Mouse (Mus musculus) naive thymus-derived CD4-positive, alpha-beta T cell, adult 2 months (primary cell): ENCODE results near the gene Cdh13.
"Not testable (repeated sequence)": the region's sequence is repeated elsewhere in the genome, so short reads cannot be mapped to it uniquely, and the experiment has no call there.

ENCODE experiments used
- DNase-seq: peaks from one replicate; pipeline ENCODE4 v3.0.0-alpha.2; 2011; ENCODE audit warnings: low read depth

Cdh13 gene

GRCm38 (mm10) chr8:118685863-118686262 is 402.3 kb downstream of the Cdh13 start:
- DNase-seq = no peak

DNA sequence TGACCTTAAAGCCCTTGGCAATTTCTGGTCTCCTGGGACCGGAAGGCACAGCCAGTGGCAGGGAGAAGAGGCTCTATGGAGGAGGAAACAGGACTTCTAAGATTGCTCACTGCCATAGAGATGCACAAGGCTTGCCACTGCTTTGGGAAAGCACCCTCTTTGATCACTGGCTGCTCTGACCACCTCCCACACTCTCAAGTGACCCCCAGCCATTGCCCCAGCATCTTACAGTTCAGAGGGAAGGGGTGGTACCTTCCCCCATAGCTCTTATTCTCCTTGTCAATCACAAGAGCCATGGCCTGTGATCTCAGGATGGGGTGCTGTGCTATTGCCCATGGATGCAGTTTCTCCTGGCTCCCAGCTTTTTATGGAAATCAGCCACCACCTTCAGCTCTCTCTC is 406.3 kb downstream of the Cdh13 start:
- no peak for DNase-seq

DNA sequence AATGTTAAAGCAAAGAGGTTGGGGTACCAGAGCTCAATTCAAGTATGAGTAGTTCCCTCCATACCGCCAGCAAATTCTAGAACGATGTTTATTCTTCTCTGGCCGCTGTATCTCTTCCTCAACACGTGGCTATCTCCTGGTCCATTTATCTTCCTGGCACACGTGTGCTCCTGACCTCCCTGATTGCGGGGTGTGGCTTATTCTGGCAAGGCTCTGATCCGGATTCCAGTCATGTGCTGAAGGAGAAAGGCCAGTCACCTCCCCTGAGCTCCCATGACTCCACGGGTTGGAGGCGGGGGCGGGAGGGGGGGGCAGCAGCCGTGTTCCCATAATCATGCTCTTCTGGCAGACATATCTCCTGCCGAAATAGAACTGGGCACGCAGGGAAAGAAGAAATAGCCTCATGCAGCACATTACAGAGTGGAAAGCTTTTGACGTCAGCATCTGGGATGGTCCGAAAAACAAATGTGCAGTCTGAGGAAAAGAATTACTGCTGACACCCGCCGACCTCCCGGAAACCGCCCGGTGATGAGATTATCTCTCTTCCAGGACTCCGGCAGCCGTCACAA is 417.9 kb downstream of the Cdh13 start:
- DNase-seq = no peak

GRCm38 (mm10) chr8:118709366-118709765 is 425.8 kb downstream of the Cdh13 start:
- DNase-seq = no peak

GRCm38 (mm10) chr8:118711631-118712030 is 428.1 kb downstream of the Cdh13 start:
- no peak for DNase-seq

- DNase-seq = no peak
These were observed 429.6 kb downstream of the Cdh13 start for GRCm38 (mm10) chr8:118713111-118713510.

DNA sequence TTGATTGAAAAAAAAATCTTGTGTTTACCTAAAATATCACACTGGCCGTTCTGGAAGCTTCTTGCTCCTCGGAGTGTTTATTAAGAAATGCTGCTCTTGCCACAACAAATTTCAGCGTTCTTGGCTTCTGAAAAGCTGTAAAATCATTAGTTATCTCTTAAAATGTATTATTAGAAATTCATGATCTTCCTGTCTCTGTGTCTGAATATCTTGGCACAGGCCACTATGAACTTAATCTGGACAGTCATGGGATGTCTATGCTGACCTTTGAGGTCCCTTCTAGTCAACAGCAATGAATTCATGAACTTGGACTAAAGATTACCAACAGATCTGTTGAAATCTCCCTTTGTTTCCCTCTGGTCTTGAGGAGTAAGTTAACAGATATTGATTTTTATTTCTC is 430.1 kb downstream of the Cdh13 start:
- no peak for DNase-seq

GRCm38 (mm10) chr8:118722896-118723295 is 439.4 kb downstream of the Cdh13 start:
- DNase-seq = no peak

- DNase-seq = no peak
These were observed 442.1 kb downstream of the Cdh13 start for GRCm38 (mm10) chr8:118725651-118726050.

GRCm38 (mm10) chr8:118741781-118742180 is 458.2 kb downstream of the Cdh13 start:
- no peak for DNase-seq

DNA sequence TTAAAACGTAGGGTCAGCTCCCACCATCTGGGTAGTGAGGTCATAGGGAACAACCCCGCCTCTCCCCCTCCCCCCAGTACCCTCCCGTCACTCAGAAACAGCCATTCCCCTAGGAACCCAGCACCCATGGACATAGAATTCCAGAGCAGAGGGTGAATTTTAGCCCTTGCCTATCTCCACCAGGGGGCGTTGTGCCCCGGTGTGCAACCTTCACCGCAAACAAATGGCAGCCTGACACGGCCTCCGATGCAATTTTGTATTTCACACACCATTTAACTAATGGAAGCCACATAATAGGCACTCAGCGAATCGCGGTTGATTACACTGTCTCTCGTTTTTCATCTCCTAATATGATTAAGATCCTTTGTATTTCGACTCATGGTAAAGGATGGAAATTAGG is 461.5 kb downstream of the Cdh13 start:
- no peak for DNase-seq

DNA sequence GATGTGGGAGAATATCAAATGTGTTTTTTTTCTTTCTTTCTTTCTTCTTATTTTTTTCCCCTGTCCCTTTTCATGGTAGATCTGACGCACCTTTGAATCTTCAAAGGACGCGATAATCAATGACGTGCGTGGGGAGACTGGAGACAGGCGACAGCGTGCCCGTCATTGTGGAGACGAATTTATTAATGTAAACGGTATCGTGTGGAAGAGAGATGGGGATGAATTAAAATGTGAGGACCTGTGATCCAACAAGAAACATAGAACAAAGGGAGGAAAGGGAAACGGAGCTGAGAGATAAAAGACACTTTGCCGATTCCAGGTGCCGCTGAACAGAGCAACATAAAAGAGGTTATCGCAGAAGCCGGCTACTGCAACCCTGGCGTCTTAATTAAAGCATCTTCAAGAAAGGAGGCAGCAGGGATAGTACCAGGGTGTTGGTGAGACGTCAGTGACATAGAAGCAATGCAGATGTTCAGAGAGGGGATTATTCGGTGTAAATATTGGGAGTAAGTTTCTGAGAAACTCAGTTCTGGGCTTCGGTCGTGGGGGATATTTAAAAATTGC is 464.6 kb downstream of the Cdh13 start:
- no peak for DNase-seq

GRCm38 (mm10) chr8:118749191-118749590 is 465.7 kb downstream of the Cdh13 start:
- no peak for DNase-seq

DNA sequence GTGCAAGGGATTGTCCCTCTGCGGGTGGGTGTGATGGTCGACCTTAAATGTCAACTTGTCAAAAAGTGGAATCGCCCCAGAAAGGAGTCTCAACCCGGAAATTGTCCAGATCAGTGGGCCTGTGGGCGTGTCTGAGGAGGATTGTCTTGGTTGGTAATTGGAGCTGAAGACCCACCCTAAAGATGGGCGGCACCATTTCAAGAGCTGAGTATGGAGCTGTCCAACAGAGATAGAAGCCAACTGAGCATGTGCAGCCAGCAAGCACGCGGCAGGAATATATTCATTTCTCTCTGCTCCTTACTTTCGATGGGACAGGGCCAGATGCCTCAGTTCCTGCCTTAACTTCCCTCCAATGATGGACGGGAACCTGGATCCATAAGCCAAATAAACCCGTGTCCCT is 466.3 kb downstream of the Cdh13 start:
- DNase-seq = no peak

DNA sequence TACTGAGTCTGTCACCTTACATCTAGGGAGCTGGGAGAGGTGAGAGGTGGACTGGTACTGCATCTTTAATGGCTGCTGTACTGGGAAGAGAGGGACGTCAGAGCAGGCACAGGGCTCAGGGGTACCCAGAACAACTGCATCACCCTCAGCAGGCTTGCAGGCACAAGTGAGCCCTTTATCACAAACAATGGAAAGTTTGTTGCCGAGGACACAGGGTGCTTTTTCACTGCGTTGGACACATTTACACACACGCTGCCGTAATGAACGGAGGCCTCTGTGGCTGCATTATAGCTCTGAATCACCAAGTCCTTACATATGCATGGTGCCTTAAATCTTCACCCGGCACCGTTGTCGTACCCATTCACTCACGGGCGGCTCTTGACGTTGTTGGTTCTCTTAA is 470.2 kb downstream of the Cdh13 start:
- no peak for DNase-seq

GRCm38 (mm10) chr8:118754119-118754518 is 470.6 kb downstream of the Cdh13 start:
- no peak for DNase-seq

DNA sequence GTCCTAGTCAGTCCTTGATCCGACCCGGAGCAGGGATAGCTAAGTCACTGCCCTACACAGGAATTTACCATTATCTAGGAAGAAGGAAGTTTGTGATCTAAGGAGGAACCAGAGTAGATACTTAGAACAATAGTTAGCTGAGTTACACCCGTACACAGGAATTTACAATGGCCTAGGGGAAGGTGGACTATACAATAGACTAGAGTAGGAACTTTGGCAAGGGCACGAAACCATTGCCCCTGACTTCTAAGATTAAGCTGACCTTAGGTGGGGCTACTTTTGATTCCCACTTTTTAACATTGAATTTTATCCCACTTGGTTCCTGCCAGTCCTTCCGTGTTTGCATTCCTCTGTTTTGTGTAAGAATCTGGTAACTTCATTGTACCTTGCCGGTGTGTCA is 494.0 kb downstream of the Cdh13 start:
- not testable (repeated sequence) for DNase-seq

DNA sequence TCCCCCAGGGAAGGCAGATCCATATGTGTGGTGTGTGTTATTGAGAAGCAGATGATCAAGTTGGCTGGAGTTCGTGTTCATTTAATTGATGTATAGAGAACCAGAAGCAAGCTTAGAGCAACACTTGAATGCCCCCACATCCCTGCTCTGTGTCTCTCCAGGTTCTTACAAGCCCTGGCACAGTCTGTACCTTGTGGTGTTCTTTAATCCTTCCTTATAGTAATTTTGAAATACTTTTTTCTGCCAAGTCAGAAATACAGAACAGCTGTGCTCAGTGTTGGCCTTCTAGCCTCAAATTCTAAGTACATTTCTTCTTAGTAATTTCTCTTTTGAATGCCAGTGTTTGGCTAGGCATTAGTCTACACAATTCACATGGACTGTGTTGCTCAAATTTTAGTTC is 494.8 kb downstream of the Cdh13 start:
- no peak for DNase-seq

GRCm38 (mm10) chr8:118785646-118786045 is 502.1 kb downstream of the Cdh13 start:
- no peak for DNase-seq

- no peak for DNase-seq
These were observed 506.1 kb downstream of the Cdh13 start for GRCm38 (mm10) chr8:118789649-118790048.

GRCm38 (mm10) chr8:118794886-118795285 is 511.4 kb downstream of the Cdh13 start:
- DNase-seq = no peak

DNA sequence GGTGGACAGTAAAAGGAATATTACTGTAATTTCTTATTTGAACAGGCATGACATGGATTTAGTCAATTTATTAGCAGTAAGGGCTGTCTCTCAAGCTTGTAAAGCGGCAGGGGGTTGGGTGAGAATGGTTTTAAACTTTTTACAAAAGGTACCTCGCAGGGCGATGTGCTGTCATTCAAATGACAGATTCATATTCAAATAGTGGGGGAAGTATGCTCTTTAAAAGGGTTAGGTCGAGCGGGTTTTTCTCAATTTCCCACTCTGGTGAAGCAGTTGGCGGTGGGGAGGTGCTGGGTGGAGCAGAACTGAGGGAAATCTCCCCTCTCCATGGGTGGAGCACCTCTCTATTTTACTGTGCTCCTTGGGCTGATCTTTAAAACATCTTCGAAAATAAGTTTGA is 513.0 kb downstream of the Cdh13 start:
- no peak for DNase-seq

DNA sequence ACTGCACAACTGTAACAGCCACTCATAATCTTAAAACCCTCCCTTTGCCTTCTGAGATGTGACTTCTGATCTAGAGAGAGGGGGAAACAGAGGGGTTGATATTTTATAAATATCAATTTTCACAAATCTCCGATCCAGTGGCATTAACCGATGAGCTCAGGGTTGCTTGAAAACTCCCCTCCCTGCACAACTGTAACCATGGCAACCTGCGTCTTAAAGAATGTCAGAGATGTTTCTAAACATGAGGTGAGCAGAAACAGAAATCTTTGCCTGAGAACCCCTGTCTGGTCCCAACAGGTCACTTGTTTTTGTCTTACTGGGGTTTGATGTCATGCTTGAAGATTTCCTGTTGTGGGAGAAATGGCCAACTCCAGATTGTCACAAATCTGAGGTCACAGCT is 513.6 kb downstream of the Cdh13 start:
- DNase-seq = no peak

DNA sequence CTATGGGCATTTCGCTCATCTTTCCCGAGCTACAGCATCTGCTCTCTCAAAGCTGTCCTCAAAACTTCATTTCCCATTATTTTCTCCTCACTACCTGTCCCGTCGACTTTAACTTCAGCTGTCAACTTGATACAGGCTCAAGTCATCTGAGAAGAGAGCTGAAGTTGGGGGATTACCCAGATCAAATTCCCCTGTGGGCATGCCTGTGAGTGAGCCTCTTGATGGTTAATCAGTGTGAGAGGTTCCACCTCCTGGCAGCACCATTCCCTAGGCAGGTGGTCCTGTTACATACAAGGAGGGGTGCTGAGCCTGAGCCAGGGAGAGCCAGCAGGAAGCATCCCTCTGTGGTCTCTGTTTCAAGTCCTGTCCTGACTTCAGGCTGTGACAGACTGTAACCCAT is 519.6 kb downstream of the Cdh13 start:
- DNase-seq = no peak
